Mouse (Mus musculus) left cerebral cortex, adult 2 months (tissue): ENCODE measurements at regions not wholly inside any gene's neighbourhood (a gene's known extent, or its start where the extent isn't known, plus 50 kb on each side); places are given as distances from the start of the nearest gene placed in this dataset.

Experiments
- DNase-seq, 2 experiments: peaks; one replicate each; pipeline ENCODE4 v3.0.0; 2021 to 2022; ENCODE audit warnings: low spot score in 2 of 2, mixed read lengths in 1 of 2; ENCODE audit errors: extremely low spot score in 1 of 2
- H3K27ac ChIP-seq: fragments of 200-600 bp; 2 replicates; pipeline ENCODE4 v1.8.1; 2022
- H3K4me3 ChIP-seq: fragments of 200-600 bp; 2 replicates; pipeline ENCODE4 v1.8.1; 2022
- CTCF ChIP-seq: fragments of 200-600 bp; IDR thresholded peaks from 2 replicates; pipeline ENCODE4 v1.8.1; 2022; ENCODE audit warnings: antibody characterized with exemption, mild to moderate bottlenecking, moderate library complexity
- intact Hi-C: fragments of 180-260 bp; cut with DNase I; formaldehyde crosslinking; loops from one replicate; pipeline ENCODE4 v1.15.1; 2025

DNA sequence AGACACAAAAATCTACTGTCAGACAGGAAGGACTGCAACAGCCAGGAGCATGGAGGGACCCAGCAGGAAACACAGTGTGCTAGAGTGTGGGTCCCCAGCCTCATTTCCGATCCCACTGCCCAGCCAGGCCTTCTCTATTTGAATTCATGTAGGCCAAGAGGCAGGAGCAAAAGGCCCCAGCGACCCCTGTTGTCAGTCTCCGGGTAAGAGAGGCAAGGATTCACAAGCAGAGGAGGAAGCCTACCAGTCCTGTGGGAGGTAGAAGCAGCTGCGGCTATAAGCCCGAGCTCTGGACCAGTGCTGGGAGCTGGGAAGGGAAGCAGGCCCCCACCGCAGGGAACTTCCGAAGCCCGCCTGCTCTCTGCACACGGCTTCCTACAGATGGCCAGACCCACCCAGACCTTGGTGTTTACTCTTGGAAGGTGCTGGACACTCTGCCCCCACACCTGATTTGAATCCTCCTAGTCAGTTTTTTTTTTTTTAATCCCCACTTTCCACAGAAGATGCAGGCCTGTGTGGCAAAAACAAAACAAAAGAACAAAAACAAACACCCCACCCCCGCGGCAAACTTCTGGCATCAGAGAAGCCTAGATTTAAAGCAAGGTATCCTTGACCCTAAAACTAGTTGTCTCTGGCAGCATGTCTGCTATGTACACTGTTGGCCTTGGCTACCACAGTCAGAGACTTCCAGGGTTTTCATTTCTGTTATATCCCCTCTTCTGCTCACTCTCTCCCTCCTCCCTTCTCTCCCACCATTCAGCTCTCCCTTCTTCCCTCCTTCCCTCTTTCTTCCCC, 420.6 kb upstream of the Trpc7 start:
- TF ChIP-seq CTCF = no peak
- no peak for DNase-seq
- H3K27ac ChIP-seq = no peak overlapping the region
- no peak overlapping the region for H3K4me3 ChIP-seq
- intact Hi-C loops = no loop called here

GRCm38 (mm10) chr13:57314512-57314911, 418.7 kb upstream of the Trpc7 start:
- intact Hi-C loops = no loop called here
- H3K27ac ChIP-seq = no peak overlapping the region
- H3K4me3 ChIP-seq = no peak overlapping the region
- no peak for DNase-seq
- no peak for TF ChIP-seq CTCF

DNA sequence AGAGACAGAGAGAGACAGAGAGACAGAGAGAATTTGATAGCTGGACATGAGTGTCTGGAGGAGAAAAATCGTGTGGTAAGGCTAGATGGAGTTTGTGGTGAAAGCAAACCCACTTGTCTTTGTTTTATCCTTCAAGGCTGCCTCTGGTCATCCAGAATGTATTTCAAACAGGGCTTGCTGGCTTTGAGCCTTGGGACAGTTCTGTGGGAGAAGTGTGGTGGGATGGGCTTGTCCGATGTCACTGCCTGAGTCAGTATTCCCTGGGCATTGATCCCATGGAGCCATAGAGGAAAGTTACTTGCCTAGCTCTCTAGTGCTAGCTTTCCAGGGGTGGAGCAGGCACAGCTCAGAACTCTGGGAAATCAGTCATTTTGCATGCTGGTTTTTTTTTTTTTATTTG, 417.9 kb upstream of the Trpc7 start:
- no peak for TF ChIP-seq CTCF
- no peak for DNase-seq
- intact Hi-C loops = no loop called here
- Histone ChIP-seq H3K4me3 (no peak overlapping the region), H3K27ac (no peak overlapping the region)

DNA sequence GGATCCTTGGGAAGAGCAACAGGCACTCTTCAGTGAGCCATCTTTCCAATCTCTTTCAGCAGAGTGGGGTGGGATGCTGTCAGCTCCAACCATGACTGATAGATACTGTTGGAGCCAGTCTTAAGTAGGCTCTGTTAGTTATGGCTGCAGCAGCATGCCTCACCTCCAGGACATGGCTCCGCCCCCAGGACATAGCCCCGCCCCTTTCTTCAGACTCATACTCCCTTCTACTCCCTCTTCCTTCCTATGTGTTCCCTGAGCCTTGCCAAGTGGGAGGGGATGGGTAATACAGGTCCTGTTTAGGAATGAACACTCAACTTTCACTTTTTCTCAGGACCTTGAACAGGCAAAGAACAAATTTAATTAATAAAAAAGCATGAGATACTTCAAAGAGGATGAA, 415.4 kb upstream of the Trpc7 start:
- Histone ChIP-seq H3K4me3 (no peak overlapping the region), H3K27ac (no peak overlapping the region)
- no peak for DNase-seq
- intact Hi-C loops = no loop called here
- no peak for TF ChIP-seq CTCF

DNA sequence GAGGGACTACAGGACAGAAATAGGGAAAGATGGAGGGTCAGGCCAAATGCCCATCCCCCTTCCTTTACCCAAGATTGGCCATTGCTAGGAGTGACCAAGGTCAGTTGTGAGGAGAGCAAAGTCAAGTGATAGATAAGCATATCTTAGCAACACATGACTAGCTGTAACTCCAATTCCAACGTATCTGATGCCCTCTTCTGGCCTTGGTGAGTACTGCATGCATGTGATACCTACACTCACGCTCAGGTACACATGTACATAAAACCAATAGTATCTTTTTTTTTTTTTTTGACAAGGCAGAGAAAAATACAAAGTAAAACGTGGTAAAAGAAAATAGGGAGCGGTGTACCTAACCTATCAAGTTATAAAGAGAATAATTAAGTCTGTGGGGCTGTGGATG, 413.8 kb upstream of the Trpc7 start:
- Histone ChIP-seq H3K4me3 (no peak overlapping the region), H3K27ac (no peak overlapping the region)
- intact Hi-C loops = no loop called here
- TF ChIP-seq CTCF = no peak; the same call in 1 of the 2 replicates
- DNase-seq = no peak

- no peak overlapping the region for H3K27ac ChIP-seq
Measured at GRCm38 (mm10) chr13:57307971-57308903, 412.4 kb upstream of the Trpc7 start.

DNA sequence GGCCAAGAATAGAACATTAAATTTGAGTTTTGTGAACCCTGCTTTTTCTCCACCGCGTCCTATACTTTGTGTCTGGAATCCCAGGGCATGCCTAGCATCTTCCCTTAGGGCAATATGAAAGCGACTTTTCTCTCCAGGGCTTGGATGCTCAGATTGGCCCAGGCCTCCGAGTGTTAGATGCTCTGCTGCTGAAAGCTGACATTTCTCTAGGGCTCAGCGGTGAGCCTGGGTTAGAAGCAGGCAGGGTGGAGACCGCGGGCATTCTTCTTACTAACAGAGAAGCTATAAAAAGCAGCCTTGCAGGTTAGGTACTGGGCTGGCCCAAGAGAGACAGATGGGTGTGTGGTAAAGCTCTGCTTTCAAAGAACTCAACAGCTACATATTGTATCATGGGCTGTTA, 409.8 kb upstream of the Trpc7 start:
- intact Hi-C loops = no loop called here
- Histone ChIP-seq H3K27ac (no peak overlapping the region), H3K4me3 (no peak overlapping the region)
- DNase-seq = no peak
- TF ChIP-seq CTCF = no peak

More at GRCm38 (mm10) chr13:57307971-57308903, 412.4 kb upstream of the Trpc7 start:
- DNase-seq = no peak
- no peak overlapping the region for H3K4me3 ChIP-seq
- intact Hi-C loops = no loop called here
- TF ChIP-seq CTCF = no peak

- Histone ChIP-seq H3K27ac (no peak overlapping the region), H3K4me3 (no peak overlapping the region)
- DNase-seq = no peak
- intact Hi-C loops = no loop called here
- no peak for TF ChIP-seq CTCF
Measured at GRCm38 (mm10) chr13:57303805-57304204, 408.0 kb upstream of the Trpc7 start.

DNA sequence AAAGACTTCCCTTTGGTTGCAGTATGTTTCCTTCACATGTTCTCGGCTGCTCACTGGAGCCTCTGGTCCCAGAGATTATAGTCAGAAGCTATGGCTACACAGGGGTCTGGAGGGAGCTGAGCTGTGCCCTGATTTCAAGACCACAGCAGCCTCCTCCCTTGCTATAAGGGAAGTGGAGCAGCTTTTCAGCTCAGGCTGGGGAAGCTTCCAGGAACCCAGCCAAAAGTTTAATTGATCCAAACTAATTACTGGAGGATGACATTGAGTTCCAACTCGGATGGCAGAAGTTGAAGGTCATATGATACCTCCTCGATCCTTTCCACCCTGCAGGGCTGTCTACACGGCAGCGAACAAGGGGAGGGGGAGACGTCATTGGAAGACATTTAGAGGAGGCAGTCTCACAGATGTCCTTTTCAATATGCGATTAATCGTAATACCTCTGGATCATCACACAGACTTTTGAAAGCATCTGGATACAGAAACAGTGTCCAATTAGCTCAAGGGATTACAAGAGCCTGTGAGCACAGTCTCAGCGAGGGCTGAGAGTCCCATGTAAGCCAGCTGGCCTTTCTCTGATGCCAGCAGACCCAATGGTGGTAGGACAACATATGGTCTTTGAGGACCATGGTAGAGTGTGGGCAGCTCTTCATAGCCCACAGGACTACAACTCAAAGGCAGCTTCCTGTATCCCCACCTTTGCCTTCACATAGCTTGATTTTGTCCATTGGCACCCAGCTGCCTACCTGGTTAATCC, 396.1 kb upstream of the Trpc7 start:
- no peak for DNase-seq
- no peak for TF ChIP-seq CTCF

DNA sequence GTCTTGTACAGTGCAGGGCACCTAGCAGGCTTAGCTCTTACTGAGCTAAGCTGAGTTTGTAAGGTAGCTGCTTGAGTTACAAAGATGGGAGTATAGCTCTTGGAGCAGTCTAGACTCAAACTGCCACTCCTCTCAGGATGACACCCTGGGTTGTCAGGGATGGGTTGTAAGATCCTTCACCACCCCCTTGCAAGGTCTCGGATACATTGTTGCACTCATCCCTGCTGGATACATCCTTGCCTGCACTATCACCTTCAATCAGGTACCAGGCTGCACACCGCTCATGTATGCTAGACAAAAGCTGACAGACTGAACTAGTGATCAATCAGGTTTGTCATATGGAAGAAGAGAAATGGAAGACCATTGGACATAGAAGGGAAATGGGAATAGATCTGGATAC, 390.4 kb upstream of the Trpc7 start:
- DNase-seq = no peak
- Histone ChIP-seq H3K4me3 (no peak overlapping the region), H3K27ac (no peak overlapping the region)
- TF ChIP-seq CTCF = no peak
- intact Hi-C loops = loop anchor here (10.0 kb wide), 1 partner anchor 489 kb away; no protein-coding TSS in a partner anchor

More for the DNA sequence above, 396.1 kb upstream of the Trpc7 start:
- H3K27ac ChIP-seq = no peak overlapping the region
- intact Hi-C loops = no loop called here
- no peak overlapping the region for H3K4me3 ChIP-seq

- no peak for DNase-seq
- no peak overlapping the region for H3K27ac ChIP-seq
- H3K4me3 ChIP-seq = no peak overlapping the region
- intact Hi-C loops = loop anchor here (5.0 to 10.0 kb wide), 2 partner anchors 194 to 492 kb away; no protein-coding TSS in a partner anchor
- no peak for TF ChIP-seq CTCF
Measured at GRCm38 (mm10) chr13:57282816-57283215, 387.0 kb upstream of the Trpc7 start.
